Mouse (Mus musculus): ENCODE measurements at regions not wholly inside any gene's neighbourhood (a gene's known extent, or its start where the extent isn't known, plus 50 kb on each side); places are given as distances from the start of the nearest gene placed in this dataset.

- DNase-seq (ENCODE audit: low read depth, low spot score) = no peak
Measured at GRCm38 (mm10) chr17:72993134-72993533, 75.0 kb downstream of the Lbh start.

DNA sequence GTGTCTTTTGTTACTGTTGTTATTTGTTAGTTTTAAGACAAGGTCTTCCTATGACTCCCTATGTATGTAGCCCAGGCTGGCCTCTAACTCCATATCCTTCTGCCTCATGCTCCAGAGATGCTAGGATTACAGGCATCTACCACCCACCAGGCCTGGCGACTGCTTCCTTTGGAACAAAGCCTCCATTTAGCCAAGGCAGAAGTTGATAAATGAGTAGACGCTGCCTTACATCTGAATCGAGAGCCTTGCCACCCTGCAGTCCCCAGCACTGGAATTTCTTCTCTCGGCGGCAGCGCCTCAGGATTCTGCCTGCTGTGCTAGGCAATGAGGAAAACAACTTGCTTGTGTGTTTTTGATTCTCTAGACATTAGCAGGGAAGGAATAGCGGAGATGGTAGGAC, 75.5 kb downstream of the Lbh start:
- DNase-seq (ENCODE audit: low read depth, low spot score) = no peak

GRCm38 (mm10) chr17:72996539-72996938, 78.4 kb downstream of the Lbh start:
- no peak for DNase-seq (ENCODE audit: low read depth, low spot score)

- no peak for DNase-seq (ENCODE audit: low read depth, low spot score)
Measured at GRCm38 (mm10) chr17:72997301-72997921, 79.3 kb downstream of the Lbh start.

GRCm38 (mm10) chr17:73005100-73005499, 87.0 kb downstream of the Lbh start:
- DNase-seq (ENCODE audit: low read depth, low spot score) = no peak

GRCm38 (mm10) chr17:73008901-73009300, 90.8 kb downstream of the Lbh start:
- peak; percentile 72 for DNase-seq (ENCODE audit: low read depth, low spot score)

GRCm38 (mm10) chr17:73009962-73010361, 91.9 kb downstream of the Lbh start:
- DNase-seq (ENCODE audit: low read depth, low spot score) = no peak

DNA sequence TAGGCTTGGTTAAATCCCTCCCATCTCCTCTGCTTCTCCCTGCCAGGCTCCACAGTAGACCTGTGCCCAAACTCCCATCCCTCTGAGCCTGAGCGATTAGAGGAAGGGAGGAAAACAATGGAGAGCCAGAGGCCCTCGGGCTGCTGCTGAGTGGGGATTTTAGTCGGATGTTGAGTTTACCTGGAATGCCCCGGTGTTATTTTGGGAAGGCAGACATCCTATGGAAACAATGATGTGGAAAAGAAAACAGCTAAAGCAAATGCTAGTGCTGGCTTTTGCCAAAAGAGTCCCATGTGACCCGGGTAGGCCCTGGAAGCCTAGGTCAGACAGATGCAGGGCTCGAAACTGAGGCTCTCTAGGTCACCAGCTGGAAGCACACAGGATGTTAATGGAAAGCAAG, 94.3 kb downstream of the Lbh start:
- no peak for DNase-seq (ENCODE audit: low read depth, low spot score)

GRCm38 (mm10) chr17:73012954-73013353, 94.8 kb upstream of the Lclat1 start:
- no peak for DNase-seq (ENCODE audit: low read depth, low spot score)

GRCm38 (mm10) chr17:73014090-73014853, 93.5 kb upstream of the Lclat1 start:
- no peak for DNase-seq (ENCODE audit: low read depth, low spot score)

DNA sequence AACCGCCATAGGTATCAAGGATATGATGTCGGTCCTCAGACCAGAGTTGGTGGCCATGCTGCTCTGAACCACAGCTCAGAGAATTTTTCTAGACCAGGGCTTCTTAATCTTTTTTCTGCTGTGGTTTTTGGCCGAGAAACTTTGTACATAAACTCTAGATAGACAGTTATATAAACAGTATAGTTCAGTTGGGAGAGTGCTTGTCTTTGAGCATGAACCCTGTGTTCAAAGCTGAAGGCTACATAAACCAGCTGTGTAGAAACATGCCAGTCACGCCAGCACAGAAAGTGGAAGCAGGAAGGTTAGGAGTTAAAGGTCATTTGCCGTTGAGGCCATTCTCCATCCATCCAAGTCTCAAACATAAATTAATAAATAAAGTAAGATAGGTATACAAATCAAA, 90.6 kb upstream of the Lclat1 start:
- no peak for DNase-seq (ENCODE audit: low read depth, low spot score)

DNA sequence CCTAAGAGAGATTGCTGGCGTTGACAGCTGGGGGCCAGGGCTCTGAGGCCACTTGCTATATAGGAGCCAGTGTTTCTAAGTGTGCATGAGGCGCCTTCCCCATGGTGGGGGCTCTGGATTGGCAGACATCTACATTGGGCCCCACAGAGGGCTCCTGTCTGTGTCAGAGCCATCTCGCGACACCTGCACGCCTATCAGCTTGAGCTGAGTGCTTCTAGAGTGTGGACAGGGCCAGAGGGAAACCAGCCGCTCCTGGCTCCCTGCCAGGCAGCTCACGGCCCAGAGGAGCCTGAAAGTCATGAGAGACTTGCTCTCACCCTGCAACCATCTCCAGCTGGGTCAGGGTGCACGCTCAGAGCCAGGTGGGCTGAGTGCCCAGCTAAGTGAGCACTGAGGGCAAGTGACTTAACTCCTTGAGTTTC, 85.1 kb upstream of the Lclat1 start:
- DNase-seq (ENCODE audit: low read depth, low spot score) = peak; percentile 82

DNA sequence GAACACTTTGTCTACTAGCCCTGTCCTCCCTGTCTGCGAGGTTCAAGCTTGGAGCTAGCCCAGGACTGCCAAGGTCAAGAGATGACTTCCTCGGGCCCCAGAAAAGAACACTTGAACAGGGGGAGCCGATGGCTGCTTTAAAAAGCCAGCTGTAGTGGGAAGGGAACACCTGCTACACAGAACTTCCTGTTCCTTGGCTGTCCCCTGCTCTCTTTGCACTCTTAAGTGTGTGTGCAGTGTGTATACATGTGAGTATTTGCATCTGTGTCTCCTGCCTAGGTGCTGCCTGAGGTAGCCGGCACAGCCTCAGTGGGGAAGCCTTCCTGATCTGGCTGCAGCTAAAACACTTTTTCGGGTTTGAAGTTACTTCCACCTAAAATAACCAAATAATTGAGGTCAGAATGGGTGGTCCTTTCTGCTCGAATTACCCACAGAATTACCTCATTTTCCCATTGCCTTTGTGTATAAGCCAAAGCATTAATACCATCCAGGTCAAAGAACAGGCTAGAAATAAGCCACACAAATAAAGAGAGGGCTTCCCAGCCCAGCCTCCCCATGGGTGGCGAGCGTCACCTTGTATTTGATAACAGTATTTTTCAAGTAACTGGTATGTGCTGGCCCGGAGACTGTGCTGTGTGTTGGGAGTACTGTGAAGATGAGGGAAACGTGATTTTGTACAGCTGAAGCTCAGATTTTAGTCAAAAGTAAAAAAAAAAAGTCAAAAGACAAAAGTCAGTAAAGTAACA, 84.2 kb upstream of the Lclat1 start:
- DNase-seq (ENCODE audit: low read depth, low spot score) = peak; percentile 71

DNA sequence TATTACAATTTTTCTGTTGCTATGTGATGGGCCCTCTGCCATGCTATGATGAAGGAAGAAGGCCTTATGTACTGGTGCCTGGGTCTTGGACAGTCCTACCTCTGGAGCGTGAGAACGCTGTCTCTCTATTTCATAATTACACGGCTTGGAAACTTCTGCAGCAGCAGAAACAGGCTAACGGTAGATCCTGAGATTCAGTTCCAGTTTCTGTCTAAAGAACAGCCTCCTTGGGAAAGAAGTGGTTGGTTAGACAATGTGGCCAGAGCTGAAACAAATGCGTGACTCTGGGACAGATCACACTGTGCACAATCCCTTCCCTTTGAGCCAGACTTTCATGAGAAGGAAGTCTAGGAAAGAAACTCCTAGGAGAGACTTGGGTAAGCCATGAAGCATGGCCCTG, 80.7 kb upstream of the Lclat1 start:
- DNase-seq (ENCODE audit: low read depth, low spot score) = no peak

DNA sequence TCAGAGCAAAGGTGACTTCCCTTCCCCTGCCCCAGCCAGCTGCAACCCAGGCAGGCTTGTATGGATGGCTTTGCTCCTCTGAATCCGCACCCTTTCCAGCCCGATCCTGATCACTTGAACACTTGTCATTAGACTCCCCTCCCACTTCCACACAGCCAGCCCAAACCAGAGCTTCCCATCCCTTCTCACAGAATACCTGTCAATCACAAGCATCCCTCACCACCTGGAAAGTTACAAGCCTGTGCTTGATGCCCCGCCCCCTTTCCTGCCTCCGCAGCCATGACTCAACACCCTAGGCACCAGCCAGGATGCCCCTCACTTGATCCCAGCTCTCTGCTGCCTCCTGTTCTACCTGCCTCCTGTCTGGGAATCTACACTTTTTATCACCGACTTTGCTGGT, 76.0 kb upstream of the Lclat1 start:
- no peak for DNase-seq (ENCODE audit: low read depth, low spot score)

DNA sequence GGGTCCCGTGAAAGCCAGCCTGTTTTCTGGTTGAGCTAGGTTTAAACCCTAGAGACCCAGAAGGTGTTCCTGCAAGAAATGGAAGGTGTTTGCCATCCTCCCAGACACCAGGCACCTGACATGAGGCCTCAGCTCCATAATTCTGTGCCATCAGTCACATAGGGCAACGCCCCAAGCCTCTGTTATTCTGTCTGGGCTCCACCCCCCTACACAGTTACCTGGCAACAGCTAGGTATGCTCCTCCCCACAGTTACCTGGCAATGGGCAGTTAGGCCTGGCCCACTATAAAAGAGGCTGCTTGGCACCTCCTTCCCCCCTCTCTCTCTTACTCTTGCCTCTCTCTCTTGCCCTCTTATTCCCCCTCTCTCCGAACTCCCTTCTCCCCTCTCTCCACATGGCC, 75.5 kb upstream of the Lclat1 start:
- DNase-seq (ENCODE audit: low read depth, low spot score) = no peak

- DNase-seq (ENCODE audit: low read depth, low spot score) = peak; percentile 93
Measured at GRCm38 (mm10) chr17:73034420-73034819, 73.4 kb upstream of the Lclat1 start.

- no peak for DNase-seq (ENCODE audit: low read depth, low spot score)
Measured at GRCm38 (mm10) chr17:73034981-73035481, 72.8 kb upstream of the Lclat1 start.

DNA sequence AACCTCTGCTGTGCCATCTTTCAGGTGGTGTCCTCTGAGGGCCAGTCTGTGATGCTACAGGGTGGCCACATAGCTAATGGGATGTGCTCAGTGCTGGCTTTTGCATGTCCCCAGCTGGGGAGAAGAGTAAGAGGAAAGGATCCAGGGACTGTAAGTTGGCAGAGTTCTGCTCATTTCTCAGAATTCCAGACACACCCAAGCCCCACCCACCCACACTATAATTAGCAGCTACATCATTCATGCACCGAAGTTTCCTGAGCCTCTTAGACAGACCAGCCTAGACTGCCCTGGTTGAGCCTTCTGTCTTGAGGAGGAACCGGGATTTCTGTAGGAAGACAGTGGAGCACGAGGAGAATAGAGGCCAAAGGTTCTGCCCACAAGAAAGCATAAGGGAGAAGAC, 70.9 kb upstream of the Lclat1 start:
- no peak for DNase-seq (ENCODE audit: low read depth, low spot score)

DNA sequence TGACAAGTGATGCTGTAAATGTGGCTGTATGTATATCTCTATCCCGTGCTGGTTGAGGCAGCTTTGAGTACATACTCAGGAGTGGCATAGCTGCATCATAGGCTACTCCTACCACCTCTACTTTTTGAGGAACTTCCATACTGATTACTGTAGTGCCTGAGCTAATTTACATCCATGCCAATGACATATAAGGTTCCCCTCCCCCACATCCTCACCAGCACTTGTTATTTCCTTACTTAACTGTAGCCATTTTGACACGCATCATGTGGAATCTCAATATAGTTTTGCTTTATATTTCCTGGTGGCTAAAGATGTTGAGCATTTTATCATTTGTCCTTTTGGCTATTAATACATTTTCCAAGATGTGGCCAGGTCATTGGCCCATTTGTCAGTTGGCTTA, 69.2 kb upstream of the Lclat1 start:
- no peak for DNase-seq (ENCODE audit: low read depth, low spot score)

- DNase-seq (ENCODE audit: low read depth, low spot score) = no peak
Measured at GRCm38 (mm10) chr17:73044918-73045580, 62.7 kb upstream of the Lclat1 start.

- peak; percentile 30 for DNase-seq (ENCODE audit: low read depth, low spot score)
Measured at GRCm38 (mm10) chr17:73046985-73047384, 60.8 kb upstream of the Lclat1 start.

Data from A20 (cell line).